Mouse (Mus musculus): Measurements from ENCODE around the gene Rhd. TPM values are rescaled to one million over a fixed set of nuclear protein-coding genes. Genes with fewer than 3 reads are reported as not detected.
A peak's percentile ranks its signal among the peaks of the same experiment; 100 is the strongest.

Gene Rhd
- polyA plus RNA-seq, 2 experiments = 3.6 to 4.1 TPM

GRCm38 (mm10) chr4:134880041-134880440 lies 15.7 kb downstream of the Rhd start:
- Histone ChIP-seq H3K4me3 (replicated peaks; ENCODE audit: low read length) (peak overlapping the region; percentile 28), H3K4me1 (ENCODE audit: control insufficient read depth, insufficient read depth, low read length) (no peaks in the 10 kb centered on the region; the same call in 1 of the 2 replicates), H3K9ac (ENCODE audit: low read depth, low read length, severe bottlenecking) (0 out of 2 replicates have a peak overlapping the region, but pooled peaks have one; percentile 29), H3K27ac (replicated peaks; ENCODE audit: low read depth, low read length) (no peak overlapping the region), H3K4me2 (replicated peaks; ENCODE audit: low read depth, low read length, severe bottlenecking) (peak overlapping the region; percentile 49), H3K27me3 (ENCODE audit: control insufficient read depth, insufficient read depth, low read length) (no peaks in the 10 kb centered on the region), H3K9me3 (ENCODE audit: control insufficient read depth, low read length) (no peaks in the 10 kb centered on the region), H3K36me3 (ENCODE audit: control insufficient read depth, insufficient read depth, low read length) (no peaks in the 10 kb centered on the region)
- WGBS = 37% methylated on average over 6 of the region's 6 CpGs
- DNase-seq (ENCODE audit: low spot score) (no peak), ATAC-seq (ENCODE audit: low FRiP score, low read depth) (no peak)
- TF ChIP-seq POLR2A (IDR thresholded peaks at IDR 0.05; ENCODE audit: borderline replicate concordance, extremely low read depth, insufficient read depth, insufficient read length) = no peak

GRCm38 (mm10) chr4:134883266-134883665 lies 18.9 kb downstream of the Rhd start:
- H3K4me2 ChIP-seq (replicated peaks; ENCODE audit: low read depth, low read length, severe bottlenecking) = no peak overlapping the region
- DNase-seq (ENCODE audit: low spot score) (no peak), ATAC-seq (ENCODE audit: low FRiP score, low read depth) (no peak)
- H3K4me1 ChIP-seq (ENCODE audit: control insufficient read depth, insufficient read depth, low read length) = no peaks in the 10 kb centered on the region; the same call in 1 of the 2 replicates
- WGBS = 27% methylated on average over 7 of the region's 7 CpGs
- no peak for TF ChIP-seq POLR2A (IDR thresholded peaks at IDR 0.05; ENCODE audit: borderline replicate concordance, extremely low read depth, insufficient read depth, insufficient read length)
- no peak overlapping the region for H3K27ac ChIP-seq (replicated peaks; ENCODE audit: low read depth, low read length)
- no peak overlapping the region for H3K4me3 ChIP-seq (replicated peaks; ENCODE audit: low read length)
- no peaks in the 10 kb centered on the region for H3K9me3 ChIP-seq (ENCODE audit: control insufficient read depth, low read length)
- no peaks in the 10 kb centered on the region for H3K27me3 ChIP-seq (ENCODE audit: control insufficient read depth, insufficient read depth, low read length)
- H3K36me3 ChIP-seq (ENCODE audit: control insufficient read depth, insufficient read depth, low read length) = no peaks in the 10 kb centered on the region
- H3K9ac ChIP-seq (ENCODE audit: low read depth, low read length, severe bottlenecking) = no peak overlapping the region

GRCm38 (mm10) chr4:134883808-134884207 lies 19.5 kb downstream of the Rhd start:
- H3K27me3 ChIP-seq (ENCODE audit: control insufficient read depth, insufficient read depth, low read length) = no peaks in the 10 kb centered on the region
- no peaks in the 10 kb centered on the region; the same call in 1 of the 2 replicates for H3K4me1 ChIP-seq (ENCODE audit: control insufficient read depth, insufficient read depth, low read length)
- H3K36me3 ChIP-seq (ENCODE audit: control insufficient read depth, insufficient read depth, low read length) = no peaks in the 10 kb centered on the region
- TF ChIP-seq POLR2A (IDR thresholded peaks at IDR 0.05; ENCODE audit: borderline replicate concordance, extremely low read depth, insufficient read depth, insufficient read length) = no peak
- ATAC-seq (ENCODE audit: low FRiP score, low read depth) (no peak), DNase-seq (ENCODE audit: low spot score) (no peak)
- no peak overlapping the region for H3K9ac ChIP-seq (ENCODE audit: low read depth, low read length, severe bottlenecking)
- H3K27ac ChIP-seq (replicated peaks; ENCODE audit: low read depth, low read length) = no peak overlapping the region
- WGBS = 86% methylated on average over 10 of the region's 10 CpGs
- no peak overlapping the region for H3K4me3 ChIP-seq (replicated peaks; ENCODE audit: low read length)
- H3K9me3 ChIP-seq (ENCODE audit: control insufficient read depth, low read length) = no peaks in the 10 kb centered on the region
- no peak overlapping the region for H3K4me2 ChIP-seq (replicated peaks; ENCODE audit: low read depth, low read length, severe bottlenecking)

GRCm38 (mm10) chr4:134884364-134884763 lies 20.0 kb downstream of the Rhd start:
- no peaks in the 10 kb centered on the region for H3K27me3 ChIP-seq (ENCODE audit: control insufficient read depth, insufficient read depth, low read length)
- no peak for ATAC-seq (ENCODE audit: low FRiP score, low read depth)

GRCm38 (mm10) chr4:134892096-134892495 lies 27.8 kb downstream of the Rhd start:
- no peaks in the 10 kb centered on the region for H3K27me3 ChIP-seq (ENCODE audit: control insufficient read depth, insufficient read depth, low read length)
- peaks cover 17% of the 10 kb centered on the region for H3K36me3 ChIP-seq (ENCODE audit: control insufficient read depth, insufficient read depth, low read length)
- H3K4me3 ChIP-seq (replicated peaks; ENCODE audit: low read length) = no peak overlapping the region
- H3K4me2 ChIP-seq (replicated peaks; ENCODE audit: low read depth, low read length, severe bottlenecking) = no peak overlapping the region
- DNase-seq (ENCODE audit: low spot score) = no peak
- H3K27ac ChIP-seq (replicated peaks; ENCODE audit: low read depth, low read length) = no peak overlapping the region
- H3K9ac ChIP-seq (ENCODE audit: low read depth, low read length, severe bottlenecking) = no peak overlapping the region
- H3K4me1 ChIP-seq (ENCODE audit: control insufficient read depth, insufficient read depth, low read length) = no peaks in the 10 kb centered on the region
- no peaks in the 10 kb centered on the region for H3K9me3 ChIP-seq (ENCODE audit: control insufficient read depth, low read length)
- WGBS = 81% methylated on average over 6 of the region's 6 CpGs
- TF ChIP-seq POLR2A (IDR thresholded peaks at IDR 0.05; ENCODE audit: borderline replicate concordance, extremely low read depth, insufficient read depth, insufficient read length) = no peak
- no peak for ATAC-seq (ENCODE audit: low FRiP score, low read depth)

More at GRCm38 (mm10) chr4:134884364-134884763, 20.0 kb downstream of the Rhd start:
- H3K27ac ChIP-seq (replicated peaks; ENCODE audit: low read depth, low read length) = no peak overlapping the region
- no peak for DNase-seq (ENCODE audit: low spot score)
- H3K4me3 ChIP-seq (replicated peaks; ENCODE audit: low read length) = no peak overlapping the region
- no peaks in the 10 kb centered on the region; the same call in 1 of the 2 replicates for H3K4me1 ChIP-seq (ENCODE audit: control insufficient read depth, insufficient read depth, low read length)
- no peak overlapping the region for H3K9ac ChIP-seq (ENCODE audit: low read depth, low read length, severe bottlenecking)
- no peak overlapping the region for H3K4me2 ChIP-seq (replicated peaks; ENCODE audit: low read depth, low read length, severe bottlenecking)
- no peaks in the 10 kb centered on the region for H3K36me3 ChIP-seq (ENCODE audit: control insufficient read depth, insufficient read depth, low read length)
- 84% methylated on average over 4 of the region's 4 CpGs for WGBS
- no peak for TF ChIP-seq POLR2A (IDR thresholded peaks at IDR 0.05; ENCODE audit: borderline replicate concordance, extremely low read depth, insufficient read depth, insufficient read length)
- no peaks in the 10 kb centered on the region for H3K9me3 ChIP-seq (ENCODE audit: control insufficient read depth, low read length)

GRCm38 (mm10) chr4:134897256-134897655 lies 32.9 kb downstream of the Rhd start:
- DNase-seq (ENCODE audit: low spot score) = no peak
- Histone ChIP-seq H3K27me3 (ENCODE audit: control insufficient read depth, insufficient read depth, low read length) (no peaks in the 10 kb centered on the region), H3K4me3 (replicated peaks; ENCODE audit: low read length) (no peak overlapping the region), H3K9me3 (ENCODE audit: control insufficient read depth, low read length) (no peaks in the 10 kb centered on the region), H3K36me3 (ENCODE audit: control insufficient read depth, insufficient read depth, low read length) (peaks cover 65% of the 10 kb centered on the region), H3K4me2 (replicated peaks; ENCODE audit: low read depth, low read length, severe bottlenecking) (no peak overlapping the region), H3K9ac (ENCODE audit: low read depth, low read length, severe bottlenecking) (no peak overlapping the region), H3K27ac (replicated peaks; ENCODE audit: low read depth, low read length) (no peak overlapping the region), H3K4me1 (ENCODE audit: control insufficient read depth, insufficient read depth, low read length) (no peaks in the 10 kb centered on the region)
- no peak for TF ChIP-seq POLR2A (IDR thresholded peaks at IDR 0.05; ENCODE audit: borderline replicate concordance, extremely low read depth, insufficient read depth, insufficient read length)
- WGBS = 93% methylated on average over 6 of the region's 6 CpGs
- no peak for ATAC-seq (ENCODE audit: low FRiP score, low read depth)
